Mouse (Mus musculus) brain, embryonic 14.5 days (tissue): ENCODE data around the gene Olfr686.

Experiments
- CTCF ChIP-seq: fragments of 200-500 bp; IDR thresholded peaks from 2 replicates; pipeline ENCODE4 v1.5.1; 2012; ENCODE audit warnings: inconsistent platforms, mild to moderate bottlenecking, moderate library complexity, borderline replicate concordance; ENCODE audit not compliant: insufficient read depth, insufficient read length; ENCODE audit errors: extremely low read depth
- POLR2A ChIP-seq: fragments of 200-500 bp; IDR thresholded peaks from 2 replicates; pipeline ENCODE4 v1.6.1; 2012; ENCODE audit warnings: mild to moderate bottlenecking, inconsistent platforms, borderline replicate concordance; ENCODE audit not compliant: poor library complexity, insufficient read depth, insufficient read length, severe bottlenecking; ENCODE audit errors: extremely low read depth

GRCm38 (mm10) chr7:105185912-105186311 is 21.4 kb downstream of the Olfr686 start, which contains the start of gene Olfr685:
- TF ChIP-seq CTCF, result no peak
- no peak for TF ChIP-seq POLR2A
